Mouse (Mus musculus): ENCODE measurements around the gene Has1. TPM values are rescaled to one million over a fixed set of nuclear protein-coding genes. Genes with fewer than 3 reads are reported as not detected.
"Not testable (repeated sequence)": the region's sequence is repeated elsewhere in the genome, so short reads cannot be mapped to it uniquely, and the experiment has no call there.

Gene Has1
- polyA plus RNA-seq, 1 experiment from 2014 or later = 0.13 TPM

- Histone ChIP-seq H3K9ac (no peak overlapping the region), H3K27ac (no peak overlapping the region), H3K4me2 (no peak overlapping the region), H3K4me1 (no peaks in the 10 kb centered on the region), H3K9me3 (replicated peaks) (no peaks in the 10 kb centered on the region), H3K36me3 (no peaks in the 10 kb centered on the region), H3K27me3 (replicated peaks) (no peaks in the 10 kb centered on the region), H3K4me3 (no peak overlapping the region)
- 0 out of 2 replicates have a peak, but pooled peaks have one; percentile 15 for ATAC-seq
- 72% methylated on average over 11 of the region's 11 CpGs for WGBS (ENCODE audit: insufficient replicate concordance)
These were observed 11.9 kb upstream of the Has1 start for GRCm38 (mm10) chr17:17866801-17867469.

- Histone ChIP-seq H3K9ac (no peak overlapping the region), H3K27ac (no peak overlapping the region), H3K4me2 (no peak overlapping the region), H3K36me3 (no peaks in the 10 kb centered on the region), H3K27me3 (replicated peaks) (no peaks in the 10 kb centered on the region), H3K4me3 (no peak overlapping the region), H3K9me3 (replicated peaks) (no peaks in the 10 kb centered on the region), H3K4me1 (no peaks in the 10 kb centered on the region)
- 35% methylated on average over 2 of the region's 2 CpGs for WGBS (ENCODE audit: insufficient replicate concordance)
- no peak for ATAC-seq
These were observed 10.2 kb upstream of the Has1 start for GRCm38 (mm10) chr17:17865168-17865567.

DNA sequence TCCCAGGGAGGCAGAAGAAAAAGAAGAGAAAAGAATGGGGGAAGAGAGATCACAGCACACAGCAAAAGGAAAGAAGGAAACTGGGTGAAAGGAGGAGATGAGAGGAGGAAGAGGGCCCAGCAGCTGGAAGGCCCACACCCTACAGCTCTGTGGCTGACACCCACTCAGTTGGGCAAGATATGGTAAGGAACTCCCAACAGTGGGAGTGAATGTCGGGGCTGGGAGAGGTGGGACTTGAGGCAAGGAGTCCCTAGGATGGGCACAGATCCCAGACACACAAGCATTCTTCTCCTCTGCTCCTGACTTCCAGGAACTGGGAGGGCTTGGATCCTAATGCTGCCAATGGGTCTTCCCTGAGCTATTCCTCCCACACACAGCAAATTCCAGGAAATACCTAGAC is 7.4 kb upstream of the Has1 start:
- no peak overlapping the region for H3K4me3 ChIP-seq
- H3K27ac ChIP-seq = no peak overlapping the region
- H3K27me3 ChIP-seq (replicated peaks) = no peaks in the 10 kb centered on the region
- no peak overlapping the region for H3K4me2 ChIP-seq
- 55% methylated on average over 1 of the region's 1 CpGs for WGBS (ENCODE audit: insufficient replicate concordance)
- no peaks in the 10 kb centered on the region for H3K9me3 ChIP-seq (replicated peaks)
- no peaks in the 10 kb centered on the region for H3K36me3 ChIP-seq
- no peak overlapping the region for H3K9ac ChIP-seq
- no peak for ATAC-seq
- no peaks in the 10 kb centered on the region for H3K4me1 ChIP-seq

DNA sequence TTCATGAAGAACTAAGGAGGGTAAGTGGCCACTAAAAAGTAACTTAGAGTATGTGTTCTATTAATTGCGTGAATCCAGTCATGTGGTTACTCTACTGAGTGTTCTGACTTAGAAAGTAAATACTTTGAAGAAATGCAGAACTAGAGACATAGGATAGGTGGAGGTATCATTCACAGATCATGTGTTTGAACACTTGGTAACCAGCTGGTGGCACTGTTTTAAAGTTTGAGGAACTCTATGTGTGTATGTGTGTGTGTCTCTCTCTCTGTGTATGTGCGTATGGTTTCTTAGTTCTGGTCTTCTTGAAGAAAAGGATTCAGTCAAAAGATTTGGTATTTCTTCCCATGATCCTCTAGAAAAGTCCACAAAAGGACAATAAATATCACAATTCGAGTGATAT is 5.1 kb upstream of the Has1 start:
- 60% methylated on average over 3 of the region's 3 CpGs for WGBS (ENCODE audit: insufficient replicate concordance)

GRCm38 (mm10) chr17:17857446-17857845 is 2.4 kb upstream of the Has1 start:
- Histone ChIP-seq H3K9ac (no peak overlapping the region), H3K27me3 (replicated peaks) (no peaks in the 10 kb centered on the region), H3K4me1 (no peaks in the 10 kb centered on the region), H3K4me3 (no peak overlapping the region), H3K4me2 (no peak overlapping the region), H3K36me3 (no peaks in the 10 kb centered on the region), H3K27ac (no peak overlapping the region), H3K9me3 (replicated peaks) (no peaks in the 10 kb centered on the region)
- WGBS (ENCODE audit: insufficient replicate concordance) = 50% methylated on average over 1 of the region's 1 CpGs
- ATAC-seq = no peak

More for the DNA sequence above, 5.1 kb upstream of the Has1 start:
- Histone ChIP-seq H3K27me3 (replicated peaks) (no peaks in the 10 kb centered on the region), H3K9me3 (replicated peaks) (no peaks in the 10 kb centered on the region), H3K4me3 (no peak overlapping the region), H3K4me1 (no peaks in the 10 kb centered on the region), H3K9ac (no peak overlapping the region), H3K36me3 (no peaks in the 10 kb centered on the region), H3K4me2 (no peak overlapping the region), H3K27ac (no peak overlapping the region)
- ATAC-seq = no peak

DNA sequence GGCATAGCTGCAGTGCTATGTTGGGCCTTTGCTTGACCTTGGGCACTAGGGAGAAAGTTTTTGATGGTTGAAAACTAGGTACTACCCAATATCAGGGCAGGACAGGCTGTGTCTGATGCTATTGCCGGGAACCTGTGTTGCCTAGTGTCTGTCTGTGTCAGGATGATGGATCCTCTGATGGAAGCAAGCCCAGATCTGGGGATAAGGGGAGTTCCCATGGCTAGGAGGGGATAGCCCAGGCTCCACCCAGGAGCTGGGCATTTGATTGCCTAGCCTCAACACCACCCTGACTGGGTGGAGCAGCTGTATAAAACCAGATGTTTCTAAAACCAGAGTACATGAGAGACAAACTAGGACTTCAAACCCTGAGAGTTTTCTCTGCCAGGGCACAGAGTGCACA is 1.6 kb upstream of the Has1 start:
- H3K27me3 ChIP-seq (replicated peaks) = no peaks in the 10 kb centered on the region; the same call in 1 of the 2 replicates
- H3K36me3 ChIP-seq = no peaks in the 10 kb centered on the region
- 61% methylated on average over 1 of the region's 1 CpGs for WGBS (ENCODE audit: insufficient replicate concordance)
- H3K4me3 ChIP-seq = no peak overlapping the region
- peak; percentile 40; the same call in 1 of the 2 replicates for ATAC-seq
- H3K4me2 ChIP-seq = no peak overlapping the region
- H3K9me3 ChIP-seq (replicated peaks) = no peaks in the 10 kb centered on the region
- no peak overlapping the region for H3K27ac ChIP-seq
- no peak overlapping the region for H3K9ac ChIP-seq
- no peaks in the 10 kb centered on the region for H3K4me1 ChIP-seq

- Histone ChIP-seq H3K36me3 (no peaks in the 10 kb centered on the region), H3K4me3 (no peak overlapping the region), H3K4me1 (peaks cover 9% of the 10 kb centered on the region; the same call in 1 of the 2 replicates), H3K27me3 (replicated peaks) (peaks cover 22% of the 10 kb centered on the region), H3K9me3 (replicated peaks) (no peaks in the 10 kb centered on the region), H3K9ac (no peak overlapping the region), H3K4me2 (peak overlapping the region; percentile 12; the same call in 1 of the 2 replicates), H3K27ac (no peak overlapping the region)
- no peak for ATAC-seq
- WGBS (ENCODE audit: insufficient replicate concordance) = 17% methylated on average over 55 of the region's 55 CpGs
These were observed 4.9 kb downstream of the Has1 start for GRCm38 (mm10) chr17:17849906-17850712.

DNA sequence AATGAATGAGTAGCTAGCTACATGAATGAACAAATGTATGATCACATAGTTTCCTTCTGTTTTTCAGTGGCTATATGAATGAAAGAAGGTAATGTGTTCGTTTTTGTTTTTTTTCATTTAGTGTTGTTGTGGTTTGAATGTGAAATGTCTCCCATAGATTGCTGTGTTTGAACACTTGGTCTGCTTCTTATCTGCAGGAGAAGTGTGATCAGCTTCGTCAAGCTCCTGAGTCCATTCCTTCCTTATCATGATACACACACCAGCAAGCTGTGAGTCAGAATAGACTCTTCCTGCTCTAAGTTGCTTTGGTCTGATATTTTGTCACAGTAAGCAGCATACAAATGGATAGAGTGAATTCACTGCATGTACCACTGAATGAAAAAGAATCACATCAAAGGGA is 6.0 kb downstream of the Has1 start:
- Histone ChIP-seq H3K9ac (no peak overlapping the region), H3K4me2 (no peak overlapping the region), H3K36me3 (no peaks in the 10 kb centered on the region), H3K27ac (no peak overlapping the region), H3K9me3 (replicated peaks) (no peaks in the 10 kb centered on the region), H3K4me3 (no peak overlapping the region), H3K4me1 (peaks cover 9% of the 10 kb centered on the region; the same call in 1 of the 2 replicates), H3K27me3 (replicated peaks) (peaks cover 22% of the 10 kb centered on the region)
- WGBS (ENCODE audit: insufficient replicate concordance) = 10% methylated on average over 2 of the region's 2 CpGs
- ATAC-seq = peak; percentile 71

- Histone ChIP-seq H3K4me1 (peaks cover 9% of the 10 kb centered on the region; the same call in 1 of the 2 replicates), H3K27me3 (replicated peaks) (peaks cover 15% of the 10 kb centered on the region), H3K9ac (no peak overlapping the region), H3K4me3 (no peak overlapping the region), H3K4me2 (no peak overlapping the region), H3K27ac (no peak overlapping the region), H3K36me3 (peaks cover 3% of the 10 kb centered on the region), H3K9me3 (replicated peaks) (no peaks in the 10 kb centered on the region)
- WGBS (ENCODE audit: insufficient replicate concordance) = 55% methylated on average over 10 of the region's 10 CpGs
- no peak for ATAC-seq
These were observed 9.6 kb downstream of the Has1 start for GRCm38 (mm10) chr17:17845187-17846027.

DNA sequence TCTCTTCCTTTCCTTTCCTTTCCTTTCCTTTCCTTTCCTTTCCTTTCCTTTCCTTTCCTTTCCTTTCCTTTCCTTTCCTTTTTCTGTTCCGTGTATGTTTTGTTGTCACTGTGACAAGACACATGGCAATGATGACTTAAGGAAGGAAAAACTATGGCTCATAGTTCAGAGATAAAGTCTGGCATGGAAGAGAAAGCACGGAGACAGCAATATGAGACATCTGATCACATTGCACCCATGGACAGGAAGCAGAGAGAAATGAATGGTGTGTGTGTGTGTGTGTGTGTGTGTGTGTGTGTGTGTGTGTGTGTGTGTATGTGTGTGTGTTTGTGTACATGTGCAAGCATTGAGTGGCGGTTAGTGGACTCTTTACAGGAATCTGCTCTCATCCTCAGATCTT is 10.4 kb downstream of the Has1 start:
- H3K27me3 ChIP-seq (replicated peaks); H3K36me3 ChIP-seq; H3K27ac ChIP-seq; H3K4me1 ChIP-seq; H3K9ac ChIP-seq; H3K9me3 ChIP-seq (replicated peaks); H3K4me2 ChIP-seq; H3K4me3 ChIP-seq; ATAC-seq: not testable (repeated sequence)
- WGBS (ENCODE audit: insufficient replicate concordance) = 48% methylated on average over 3 of the region's 3 CpGs

GRCm38 (mm10) chr17:17843534-17844261 is 11.3 kb downstream of the Has1 start:
- Histone ChIP-seq H3K4me1 (peaks cover 10% of the 10 kb centered on the region), H3K36me3 (peaks cover 10% of the 10 kb centered on the region), H3K4me2 (no peak overlapping the region), H3K4me3 (no peak overlapping the region), H3K9ac (no peak overlapping the region), H3K27me3 (replicated peaks) (no peaks in the 10 kb centered on the region; the same call in 1 of the 2 replicates), H3K9me3 (replicated peaks) (no peaks in the 10 kb centered on the region), H3K27ac (no peak overlapping the region)
- WGBS (ENCODE audit: insufficient replicate concordance) = 63% methylated on average over 27 of the region's 27 CpGs
- 0 out of 2 replicates have a peak, but pooled peaks have one; percentile 33 for ATAC-seq

All from liver, embryonic 12.5 days (tissue).